Comparison of ENCODE assay signal across 9 mouse cellular contexts in genomic region chr5:135994335-135994724, GRCm38 (mm10). TPM values are rescaled to one million over a fixed set of nuclear protein-coding genes. Genes with fewer than 3 reads are reported as not detected.
DNase-seq lines count a peak whose midpoint lies in the region; ATAC-seq and TF ChIP-seq lines count a peak whose summit lies in the region.
"Had no signal": no experiment of that assay in that cellular context is flagged by ENCODE, and none has a peak within 500 bp of the region (broad histone marks: within the 10 kb centered on the region; RNA-seq: fewer than 3 reads in every experiment).

No protein-coding gene starts in this region.

- peak; percentile 21; the same call in 1 of the 2 replicates for ATAC-seq in forebrain, embryonic 12.5 days (ENCODE audit: low FRiP score)
- 0 out of 2 replicates have a peak, but pooled peaks have one; percentile 6 for ATAC-seq in intestine, postnatal 0 days

- peaks cover 30% of the 10 kb centered on the region for H3K36me3 ChIP-seq in forebrain, embryonic 12.5 days (replicated peaks)
- peaks cover 19% of the 10 kb centered on the region; the same call in 1 of the 2 replicates for H3K36me3 ChIP-seq in intestine, postnatal 0 days (ENCODE audit: control insufficient read depth, insufficient read depth)
- peaks cover 3% of the 10 kb centered on the region for H3K36me3 ChIP-seq in myocyte (ENCODE audit: control insufficient read depth, insufficient read depth)

- H3K4me1 ChIP-seq in forebrain, embryonic 12.5 days, result peaks cover 11% of the 10 kb centered on the region
- H3K4me1 ChIP-seq in intestine, postnatal 0 days (replicated peaks; ENCODE audit: control insufficient read depth, insufficient read depth, low read length), result no peaks in the 10 kb centered on the region; the same call in 1 of the 2 replicates

- DNase-seq in left cerebral cortex, adult 2 months (ENCODE audit: extremely low spot score in 1 of 2, low spot score in 2 of 2), result no peak
- DNase-seq in left cerebral cortex, adult 11 months (ENCODE audit: low spot score), result no peak
- no peak for DNase-seq in gastrocnemius, postnatal 10 days
- no peak for DNase-seq in yolk sac, embryonic 10.5 days (ENCODE audit: low spot score)

- intact Hi-C loops in left cerebral cortex, adult 2 months (cut with DNase I), result no loop called here

- H3ac ChIP-seq in myocyte (ENCODE audit: control insufficient read depth, insufficient read length), result peak overlapping the region; percentile 36

- no peak for TF ChIP-seq CTCF in left cerebral cortex, adult 2 months (IDR thresholded peaks at IDR 0.05)
- no peak for TF ChIP-seq CTCF in intestine, postnatal 0 days (IDR thresholded peaks at IDR 0.05; ENCODE audit: low read depth)

- WGBS in forebrain, embryonic 12.5 days, result 59% methylated on average over 8 of the region's 8 CpGs
- 65% methylated on average over 8 of the region's 8 CpGs for WGBS in intestine, postnatal 0 days

- peaks cover 14% of the 10 kb centered on the region for H3K79me2 ChIP-seq in myocyte (ENCODE audit: control insufficient read depth, insufficient read depth)

- H3K27ac ChIP-seq in left cerebral cortex, adult 2 months, result no peak overlapping the region
- no peak overlapping the region for H3K27ac ChIP-seq in forebrain, embryonic 12.5 days
- H3K27ac ChIP-seq in intestine, postnatal 0 days (ENCODE audit: low read depth, low read length), result no peak overlapping the region

- peak overlapping the region; percentile 81 for H3K4me3 ChIP-seq in left cerebral cortex, adult 2 months
- H3K4me3 ChIP-seq in forebrain, embryonic 12.5 days (replicated peaks), result peak overlapping the region; percentile 71; the same call in 1 of the 2 replicates
- H3K4me3 ChIP-seq in intestine, postnatal 0 days (ENCODE audit: low read depth, low read length), result peak overlapping the region; percentile 70
- H3K4me3 ChIP-seq in myocyte, result peak overlapping the region; percentile 62

- no peak for TF ChIP-seq POLR2A in myocyte (IDR thresholded peaks at IDR 0.05; ENCODE audit: insufficient read length, low read depth)

- H3K27me3 ChIP-seq in forebrain, embryonic 12.5 days, result no peaks in the 10 kb centered on the region
- H3K27me3 ChIP-seq in intestine, postnatal 0 days (replicated peaks; ENCODE audit: control insufficient read depth, insufficient read depth, low read length), result no peaks in the 10 kb centered on the region
- no peaks in the 10 kb centered on the region for H3K27me3 ChIP-seq in myocyte (ENCODE audit: control insufficient read depth, insufficient read depth, insufficient read length)

- no peak overlapping the region for H3K4me2 ChIP-seq in forebrain, embryonic 12.5 days
- no peak overlapping the region; the same call in 1 of the 2 replicates for H3K4me2 ChIP-seq in intestine, postnatal 0 days (replicated peaks; ENCODE audit: low read depth)
- H3K4me2 ChIP-seq in myocyte (ENCODE audit: low read depth), result no peak overlapping the region

- H3K9me3 ChIP-seq in forebrain, embryonic 12.5 days, result 0 out of 2 replicates have a peak, but pooled peaks cover 3% of the 10 kb centered on the region
- no peaks in the 10 kb centered on the region for H3K9me3 ChIP-seq in intestine, postnatal 0 days (ENCODE audit: control insufficient read depth)

- no peak overlapping the region for H3K9ac ChIP-seq in forebrain, embryonic 12.5 days
- no peak overlapping the region for H3K9ac ChIP-seq in intestine, postnatal 0 days (ENCODE audit: low read depth, low read length)

TF ChIP-seq in myocyte, 11 proteins besides CTCF, POLR2A, EP300 and RAD21:
- no peak for TF ChIP-seq MYOD1 (IDR thresholded peaks at IDR 0.05; ENCODE audit: control insufficient read depth in 1 of 3, insufficient read length in 2 of 3, low read depth in 2 of 3)
- no peak for TF ChIP-seq CEBPB (IDR thresholded peaks at IDR 0.05; ENCODE audit: insufficient read depth, poor library complexity, severe bottlenecking)
- TF ChIP-seq POLR2AphosphoS2 (IDR thresholded peaks at IDR 0.05; ENCODE audit: insufficient read length, low read depth), result no peak
- no peak for TF ChIP-seq USF1 (IDR thresholded peaks at IDR 0.05; ENCODE audit: low read depth)
- TF ChIP-seq SRF (IDR thresholded peaks at IDR 0.05; ENCODE audit: control insufficient read depth, insufficient read length, low read depth), result no peak
- TF ChIP-seq MYOG (IDR thresholded peaks at IDR 0.05; ENCODE audit: control insufficient read depth in 1 of 3, insufficient read depth in 1 of 3, insufficient read length in 2 of 3, low read depth in 2 of 3), result no peak
- no peak for TF ChIP-seq TCF12 (IDR thresholded peaks at IDR 0.05; ENCODE audit: insufficient read depth, poor library complexity, severe bottlenecking)
- TF ChIP-seq TCF3 (IDR thresholded peaks at IDR 0.05; ENCODE audit: insufficient read length, low read depth), result no peak
- TF ChIP-seq MAX (IDR thresholded peaks at IDR 0.05; ENCODE audit: low read depth), result no peak
- TF ChIP-seq E2F4 (IDR thresholded peaks at IDR 0.05; ENCODE audit: insufficient read depth), result no peak
- TF ChIP-seq REST (IDR thresholded peaks at IDR 0.05; ENCODE audit: insufficient read depth, insufficient read length), result no peak

RNA-seq across cellular contexts. Expression of gene Dtx2, which starts 0.3 kb away (rescaled TPM):
- 1 to 10 TPM; 8.0 to 9.5 TPM for total RNA-seq in left cerebral cortex, adult 2 months (2021)
- 29.7 and 32.9 TPM in 2 replicates for polyA plus RNA-seq in forebrain, embryonic 12.5 days (2016; fragmentation: Nextera tagmentation; extraction: Ambion mirVana)
- 10.5 TPM in 2 replicates for polyA plus RNA-seq in intestine, postnatal 0 days (2015; fragmentation: Nextera tagmentation; extraction: Ambion mirVana)
- polyA plus RNA-seq in myocyte (2012; fragmentation: generic; extraction: Trizol), result 18.3 TPM
- 1 to 10 TPM; 7.7 to 9.2 TPM for total RNA-seq in gastrocnemius, postnatal 10 days (2021)

RNA-seq across cellular contexts. Expression of gene Zp3, which starts 14.4 kb away (rescaled TPM):
- total RNA-seq in left cerebral cortex, adult 2 months (2021), result not detected
- 0.28 TPM in 1 of 2 replicates, not detected in the other for polyA plus RNA-seq in forebrain, embryonic 12.5 days (2016; fragmentation: Nextera tagmentation; extraction: Ambion mirVana)
- polyA plus RNA-seq in intestine, postnatal 0 days (2015; fragmentation: Nextera tagmentation; extraction: Ambion mirVana), result not detected in 2 replicates
- 0.11 TPM for polyA plus RNA-seq in myocyte (2012; fragmentation: generic; extraction: Trizol)
- not detected for total RNA-seq in gastrocnemius, postnatal 10 days (2021)
- total RNA-seq: gastrocnemius, adult 18-20 months; layer of hippocampus, adult 18-20 months had no signal

RNA-seq across cellular contexts. Expression of gene Ssc4d, which starts 20.0 kb away (rescaled TPM):
- 1 to 10 TPM; 1.3 to 1.5 TPM for total RNA-seq in left cerebral cortex, adult 2 months (2021)
- polyA plus RNA-seq in forebrain, embryonic 12.5 days (2016; fragmentation: Nextera tagmentation; extraction: Ambion mirVana), result 1.1 and 1.7 TPM in 2 replicates
- polyA plus RNA-seq in intestine, postnatal 0 days (2015; fragmentation: Nextera tagmentation; extraction: Ambion mirVana), result 2.2 and 2.4 TPM in 2 replicates
- 2.4 TPM for polyA plus RNA-seq in myocyte (2012; fragmentation: generic; extraction: Trizol)
- 1 to 10 TPM in 1 of 2 experiments, under 1 TPM in 1; 0.78 to 1.1 TPM for total RNA-seq in gastrocnemius, postnatal 10 days (2021)

RNA-seq across cellular contexts. Expression of gene Upk3b, which starts 44.0 kb away (rescaled TPM):
- total RNA-seq in left cerebral cortex, adult 2 months (2021), result not detected
- not detected in 2 replicates for polyA plus RNA-seq in forebrain, embryonic 12.5 days (2016; fragmentation: Nextera tagmentation; extraction: Ambion mirVana)
- 18.3 and 21.3 TPM in 2 replicates for polyA plus RNA-seq in intestine, postnatal 0 days (2015; fragmentation: Nextera tagmentation; extraction: Ambion mirVana)
- not detected for polyA plus RNA-seq in myocyte (2012; fragmentation: generic; extraction: Trizol)
- total RNA-seq in gastrocnemius, postnatal 10 days (2021), result under 1 TPM in 1 of 2 experiments, not detected in 1; 0.14 TPM
- total RNA-seq: layer of hippocampus, adult 18-20 months had no signal

RNA-seq across cellular contexts. Expression of gene Ywhag, which starts 59.9 kb away (rescaled TPM):
- total RNA-seq in left cerebral cortex, adult 2 months (2021), result 1,000 to 10,000 TPM; 1,191 to 1,224 TPM
- polyA plus RNA-seq in forebrain, embryonic 12.5 days (2016; fragmentation: Nextera tagmentation; extraction: Ambion mirVana), result 410 and 460 TPM in 2 replicates
- polyA plus RNA-seq in intestine, postnatal 0 days (2015; fragmentation: Nextera tagmentation; extraction: Ambion mirVana), result 57.1 and 61.8 TPM in 2 replicates
- 244 TPM for polyA plus RNA-seq in myocyte (2012; fragmentation: generic; extraction: Trizol)
- 100 to 1,000 TPM; 302 to 322 TPM for total RNA-seq in gastrocnemius, postnatal 10 days (2021)
